Mouse (Mus musculus) erythroblast, embryonic 14.5 days (primary cell): ENCODE measurements around the gene Acer3. TPM values are rescaled to one million over a fixed set of nuclear protein-coding genes. Genes with fewer than 3 reads are reported as not detected.

ENCODE experiments used
- H3K27me3 ChIP-seq: 2 replicates; pipeline ENCODE4 v1.6.1; 2012; ENCODE audit warnings: inconsistent platforms; ENCODE audit not compliant: control insufficient read depth
- H3K36me3 ChIP-seq: 2 replicates; pipeline ENCODE4 v1.6.1; 2012; ENCODE audit warnings: mild to moderate bottlenecking, inconsistent platforms; ENCODE audit not compliant: control insufficient read depth
- H3K4me1 ChIP-seq: 2 replicates; pipeline ENCODE4 v1.6.1; 2012; ENCODE audit warnings: inconsistent platforms; ENCODE audit not compliant: control insufficient read depth
- H3K4me3 ChIP-seq: replicated peaks from 2 replicates; pipeline ENCODE3; 2012; ENCODE audit warnings: moderate library complexity, mild to moderate bottlenecking, inconsistent platforms
- H3K9me3 ChIP-seq: 2 replicates; pipeline ENCODE4 v1.6.1; 2012; ENCODE audit warnings: low read length, inconsistent platforms, mixed read lengths; ENCODE audit not compliant: control insufficient read depth
- GATA1 ChIP-seq: IDR thresholded peaks from 2 replicates; pipeline ENCODE4 v1.6.1; 2012; ENCODE audit warnings: low read length, inconsistent platforms, mixed read lengths
- TAL1 ChIP-seq: IDR thresholded peaks from 3 replicates; pipeline ENCODE4 v1.6.1; 2012; ENCODE audit warnings: low read length, inconsistent platforms, mixed read lengths
- polyA plus RNA-seq: library from polyadenylated mRNA; stranded (reverse); fragments of >175 nt; gene quantifications from 2 replicates; pipeline ENCODE4 v1.2.3, GENCODE M21; 2012

The Acer3 gene
- polyA plus RNA-seq, 1 experiment, result 0.15 TPM

- TF ChIP-seq TAL1, result no peak
- no peak for TF ChIP-seq GATA1
- Histone ChIP-seq H3K4me1 (peaks cover 11% of the 10 kb centered on the region), H3K4me3 (no peak overlapping the region), H3K27me3 (no peaks in the 10 kb centered on the region; the same call in 1 of the 2 replicates), H3K9me3 (no peaks in the 10 kb centered on the region), H3K36me3 (no peaks in the 10 kb centered on the region; the same call in none of the 2 replicates)
These were observed 135.7 kb downstream of the Acer3 start for GRCm38 (mm10) chr7:98185326-98185725.

- Histone ChIP-seq H3K9me3 (no peaks in the 10 kb centered on the region), H3K27me3 (no peaks in the 10 kb centered on the region), H3K4me3 (peak overlapping the region; percentile 85), H3K36me3 (peaks cover 25% of the 10 kb centered on the region), H3K4me1 (peaks cover 61% of the 10 kb centered on the region)
- TF ChIP-seq GATA1, result no peak
- no peak for TF ChIP-seq TAL1
These were observed 142.3 kb downstream of the Acer3 start for GRCm38 (mm10) chr7:98178560-98179231.

- Histone ChIP-seq H3K4me3 (peak within 1 kb of the TSS; percentile 85), H3K27me3 (no peaks in the 10 kb centered on the region), H3K36me3 (peaks cover 31% of the 10 kb centered on the region), H3K4me1 (peaks cover 68% of the 10 kb centered on the region), H3K9me3 (no peaks in the 10 kb centered on the region)
- TF ChIP-seq TAL1 (no peak), GATA1 (no peak)
These were observed 143.0 kb downstream of the Acer3 start, which contains the start of gene Capn5 for GRCm38 (mm10) chr7:98177929-98178559. Gene Capn5 (minus strand): TSS chr7:98178274.

- Histone ChIP-seq H3K4me1 (peaks cover 73% of the 10 kb centered on the region), H3K4me3 (peak overlapping the region; percentile 85)
These were observed 143.5 kb downstream of the Acer3 start for GRCm38 (mm10) chr7:98177566-98177928.

GRCm38 (mm10) chr7:98177071-98177485 lies 143.9 kb downstream of the Acer3 start:
- Histone ChIP-seq H3K36me3 (peaks cover 41% of the 10 kb centered on the region), H3K4me1 (peaks cover 77% of the 10 kb centered on the region), H3K9me3 (no peaks in the 10 kb centered on the region), H3K4me3 (peak overlapping the region; percentile 85), H3K27me3 (no peaks in the 10 kb centered on the region)
- TF ChIP-seq GATA1 (no peak), TAL1 (no peak)

More at GRCm38 (mm10) chr7:98177566-98177928, 143.5 kb downstream of the Acer3 start:
- no peaks in the 10 kb centered on the region for H3K9me3 ChIP-seq
- H3K27me3 ChIP-seq, result no peaks in the 10 kb centered on the region
- TF ChIP-seq TAL1 (no peak), GATA1 (no peak)
- H3K36me3 ChIP-seq, result peaks cover 36% of the 10 kb centered on the region

- H3K4me3 ChIP-seq, result peak overlapping the region; percentile 85
- H3K9me3 ChIP-seq, result no peaks in the 10 kb centered on the region
- no peak for TF ChIP-seq GATA1
- TF ChIP-seq TAL1, result no peak
- H3K4me1 ChIP-seq, result peaks cover 83% of the 10 kb centered on the region
- H3K27me3 ChIP-seq, result no peaks in the 10 kb centered on the region
- H3K36me3 ChIP-seq, result peaks cover 47% of the 10 kb centered on the region
These were observed 144.5 kb downstream of the Acer3 start for GRCm38 (mm10) chr7:98176322-98177070.

GRCm38 (mm10) chr7:98174883-98175755 lies 145.9 kb downstream of the Acer3 start:
- TF ChIP-seq GATA1 (peak; percentile 55; the same call in 1 of the 2 replicates), TAL1 (peak; percentile 78)
- Histone ChIP-seq H3K27me3 (no peaks in the 10 kb centered on the region), H3K4me1 (peaks cover 97% of the 10 kb centered on the region)

GRCm38 (mm10) chr7:98173408-98173807 lies 147.6 kb downstream of the Acer3 start:
- H3K9me3 ChIP-seq, result no peaks in the 10 kb centered on the region
- peaks cover 73% of the 10 kb centered on the region for H3K36me3 ChIP-seq
- peaks cover 95% of the 10 kb centered on the region for H3K4me1 ChIP-seq
- no peak for TF ChIP-seq TAL1
- TF ChIP-seq GATA1, result no peak
- H3K4me3 ChIP-seq, result peak overlapping the region; percentile 37
- no peaks in the 10 kb centered on the region for H3K27me3 ChIP-seq

More at GRCm38 (mm10) chr7:98174883-98175755, 145.9 kb downstream of the Acer3 start:
- Histone ChIP-seq H3K9me3 (no peaks in the 10 kb centered on the region), H3K36me3 (peaks cover 59% of the 10 kb centered on the region), H3K4me3 (peak overlapping the region; percentile 85)
